Mouse (Mus musculus) mature B cell (primary cell): ENCODE data around the gene 1700007K13Rik.
"Not testable (repeated sequence)": the region's sequence is repeated elsewhere in the genome, so short reads cannot be mapped to it uniquely, and the experiment has no call there.

Experiments used
- in situ Hi-C: fragments of 300-500 bp; cut with MboI; formaldehyde crosslinking; loops from 2 replicates; pipeline ENCODE4 v1.14.3; 2019

1700007K13Rik gene

DNA sequence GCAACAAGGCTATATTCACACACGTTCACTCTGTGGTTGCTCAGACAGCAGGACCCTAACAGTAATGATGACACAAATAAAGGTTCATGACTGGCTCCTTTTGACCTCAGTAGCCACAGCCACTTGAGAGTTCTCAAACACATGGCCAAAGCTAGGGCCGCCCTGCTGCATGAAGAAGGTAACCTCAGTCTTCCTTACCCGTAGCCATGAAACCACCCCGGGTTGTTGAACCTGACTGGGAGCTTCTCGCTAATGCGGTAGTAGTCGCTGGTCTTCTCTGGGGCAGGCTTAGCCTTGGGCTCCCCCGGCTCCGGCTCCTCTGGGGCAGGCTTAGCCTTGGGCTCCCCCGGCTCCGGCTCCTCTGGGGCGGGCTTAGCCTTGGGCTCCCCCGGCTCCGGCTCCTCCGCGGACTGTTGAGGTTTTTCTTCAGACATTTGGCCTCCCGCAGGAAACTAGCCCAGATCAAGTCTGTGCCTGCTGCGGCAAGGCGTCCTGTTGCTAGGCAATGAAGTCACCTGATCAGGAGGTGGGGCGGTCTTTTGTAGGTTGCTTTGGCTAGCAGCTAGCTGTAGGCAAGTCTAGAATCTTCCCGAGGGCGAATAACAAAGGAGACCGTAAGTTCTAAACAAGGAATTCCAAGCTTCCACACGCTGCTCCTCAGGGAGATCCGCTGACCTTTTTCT, at the start of gene 1700007K13Rik:
Gene 1700007K13Rik, minus strand, starts transcription at position 497 of the 683 bp plus-strand sequence.
- in situ Hi-C loops = no loop called here

DNA sequence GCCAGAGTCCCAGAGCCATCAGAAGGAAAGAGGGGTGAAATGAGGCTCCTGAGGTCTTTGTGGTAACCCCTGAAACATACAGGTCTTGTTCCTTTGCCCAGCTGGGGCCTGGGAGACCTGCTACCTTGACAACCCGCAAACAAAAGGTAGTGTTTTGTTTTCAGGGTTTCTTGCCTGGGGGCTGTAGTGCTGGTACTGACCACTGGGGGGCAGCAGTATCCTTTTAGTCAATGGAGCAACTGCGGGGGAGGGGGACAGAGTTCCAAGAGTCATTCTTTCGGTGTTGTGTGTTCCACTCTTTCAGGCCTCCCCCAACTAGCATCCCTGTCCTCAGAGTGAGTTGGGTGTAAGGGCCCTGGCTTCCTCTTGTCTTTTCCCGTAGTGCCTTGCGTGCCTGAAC, 48.4 kb upstream of the 1700007K13Rik start:
- in situ Hi-C loops = no loop called here

DNA sequence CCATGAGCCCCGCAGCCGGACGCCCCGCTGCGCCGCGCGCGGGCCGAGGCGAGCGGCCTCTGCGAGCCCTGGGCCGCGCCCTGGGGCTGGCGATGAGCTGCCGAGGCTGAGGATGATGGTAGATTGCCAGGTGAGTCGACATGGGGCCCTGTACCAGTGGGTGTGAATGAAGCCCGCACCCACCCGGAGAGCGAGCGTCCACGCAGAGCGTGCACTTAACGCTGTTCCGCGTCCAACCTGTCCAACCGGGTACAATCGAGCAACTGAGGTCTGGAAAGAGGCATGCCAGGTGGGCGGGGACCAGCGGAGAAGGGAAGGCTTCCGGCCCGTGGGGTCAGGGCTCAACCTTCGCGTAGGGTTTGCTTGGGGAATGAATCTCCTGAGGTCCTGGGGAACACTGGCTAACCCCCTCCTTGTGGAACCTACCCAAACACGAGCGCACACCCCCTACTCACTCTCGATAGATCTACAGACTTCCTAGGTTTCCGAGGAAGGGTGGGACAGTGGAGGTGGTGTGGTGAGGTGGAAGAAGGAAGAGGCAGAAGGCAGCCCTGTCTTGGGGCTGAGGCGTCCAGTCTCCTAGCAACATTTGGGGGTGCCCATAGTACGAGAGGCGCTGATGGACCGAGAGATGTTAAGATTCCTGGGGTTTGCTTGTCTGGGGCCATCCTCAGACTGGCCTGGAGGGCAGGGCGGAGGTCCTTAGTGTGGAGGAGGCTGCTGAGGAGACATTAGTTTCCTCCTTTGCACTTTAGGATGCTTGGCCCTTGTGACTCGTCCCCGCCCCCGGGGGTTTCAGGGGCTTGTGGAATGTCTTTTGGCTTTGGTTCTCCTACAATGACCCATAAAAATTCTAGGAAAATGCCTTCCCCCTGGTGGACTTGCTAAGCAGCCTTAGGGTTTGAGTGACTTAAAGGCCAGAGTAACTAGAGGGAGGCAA, 47.6 kb upstream of the 1700007K13Rik start:
- in situ Hi-C loops = no loop called here

DNA sequence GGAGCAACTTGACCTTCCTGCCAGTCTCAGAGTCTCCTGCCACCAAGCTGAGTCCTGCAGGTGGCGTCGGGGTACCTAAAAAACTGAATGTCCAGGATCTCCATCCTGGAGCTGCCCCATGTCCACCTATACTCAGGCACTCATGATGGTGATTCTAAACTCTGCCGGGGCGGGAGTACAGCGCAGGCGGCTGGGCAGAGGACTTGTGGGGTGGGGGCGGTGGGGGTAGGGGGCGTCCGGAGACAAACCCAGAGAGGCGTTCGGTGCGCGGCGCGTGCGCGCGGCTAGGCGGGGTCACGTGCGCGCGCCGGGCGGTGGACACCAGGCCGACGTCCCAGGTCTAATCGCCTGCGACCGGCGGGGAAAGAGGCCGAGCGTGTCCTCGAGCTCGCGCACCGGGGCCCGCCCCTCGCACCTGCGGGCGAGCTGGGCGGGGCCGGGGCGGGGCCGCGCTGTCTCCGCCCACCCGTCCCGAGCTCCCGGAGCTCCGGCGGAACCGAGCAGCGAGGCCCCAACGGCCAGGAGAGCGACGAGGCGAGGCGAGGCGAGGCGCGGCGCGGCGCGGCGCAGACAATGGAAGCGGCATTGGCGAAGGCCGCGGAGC, 46.8 kb upstream of the 1700007K13Rik start, which contains the start of gene Ralgds:
Gene Ralgds, plus strand, starts transcription at position 328 of the 604 bp plus-strand sequence.
- in situ Hi-C loops = no loop called here

DNA sequence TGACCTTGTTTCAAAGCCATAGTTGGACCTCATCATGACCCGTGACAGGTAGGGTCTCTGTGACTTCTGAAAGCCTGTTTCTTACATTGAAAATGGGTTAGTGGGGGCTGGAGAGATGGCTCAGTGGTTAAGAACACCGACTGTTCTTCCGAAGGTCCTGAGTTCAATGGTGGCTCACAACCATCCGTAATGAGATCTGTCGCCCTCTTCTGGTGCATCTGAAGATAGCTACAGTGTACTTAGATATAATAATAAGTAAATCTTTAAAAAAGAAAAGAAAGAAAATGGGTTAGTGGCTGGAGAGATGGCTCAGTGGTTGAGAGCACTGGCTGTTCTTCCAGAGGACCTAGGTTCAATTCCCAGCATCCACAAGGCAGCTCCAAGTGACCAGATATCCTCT, 45.5 kb upstream of the 1700007K13Rik start:
- in situ Hi-C loops = not testable (repeated sequence)

DNA sequence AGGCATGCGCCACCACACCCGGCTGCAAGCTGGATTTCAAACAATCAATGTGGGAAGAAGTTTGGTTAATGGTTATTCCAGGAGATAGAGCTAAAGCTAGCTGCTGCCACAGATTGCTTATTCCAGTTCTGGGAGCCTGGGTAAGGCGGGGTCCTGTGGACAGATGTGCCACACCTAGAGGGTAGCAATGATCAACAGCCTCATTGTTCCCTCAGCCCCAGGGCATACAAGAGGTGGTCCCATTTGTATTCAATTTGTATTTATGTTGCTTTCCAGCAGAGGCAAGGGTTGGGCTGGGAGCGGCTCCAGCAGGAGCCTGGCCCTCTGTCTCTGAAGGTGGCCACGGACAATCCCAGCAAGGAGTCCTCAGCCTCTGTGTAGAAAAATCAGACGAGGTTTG, 40.2 kb upstream of the 1700007K13Rik start:
- in situ Hi-C loops = no loop called here

DNA sequence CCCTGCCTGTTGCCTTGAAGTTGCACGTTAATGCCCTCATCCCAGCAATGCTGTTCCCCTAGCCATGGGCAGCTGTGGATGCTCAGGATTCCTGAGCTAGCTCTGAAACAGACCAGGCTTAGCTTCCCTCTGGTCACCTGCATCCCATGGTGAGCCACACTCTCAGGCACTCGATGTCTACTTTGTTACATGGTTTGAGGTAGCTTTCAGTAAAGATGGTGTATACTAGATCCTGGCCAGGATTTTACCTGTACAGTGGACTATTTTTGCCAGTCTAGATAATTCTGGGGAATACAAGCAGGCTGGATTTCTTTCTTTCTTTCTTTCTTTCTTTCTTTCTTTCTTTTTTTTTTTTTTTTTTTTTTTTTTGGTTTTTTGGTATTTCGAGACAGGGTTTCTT, 39.7 kb upstream of the 1700007K13Rik start, which contains the start of gene Gm10134:
Gene Gm10134, plus strand, starts transcription at position 301 of the 400 bp plus-strand sequence.
- in situ Hi-C loops = no loop called here

DNA sequence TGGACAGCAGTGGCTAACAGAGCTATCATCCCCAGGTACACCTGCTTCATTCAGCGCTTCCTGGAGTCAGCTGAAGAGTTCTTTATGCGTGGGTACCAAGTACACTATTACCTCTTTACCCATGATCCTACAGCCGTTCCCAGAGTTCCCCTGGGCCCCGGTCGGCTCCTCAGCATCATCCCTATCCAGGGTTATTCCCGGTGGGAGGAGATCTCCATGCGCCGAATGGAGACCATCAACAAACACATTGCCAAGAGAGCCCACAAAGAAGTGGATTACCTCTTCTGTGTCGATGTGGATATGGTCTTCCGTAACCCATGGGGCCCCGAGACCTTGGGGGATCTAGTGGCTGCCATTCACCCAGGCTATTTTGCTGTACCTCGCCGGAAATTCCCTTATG, 38.5 kb upstream of the 1700007K13Rik start:
- in situ Hi-C loops = no loop called here

DNA sequence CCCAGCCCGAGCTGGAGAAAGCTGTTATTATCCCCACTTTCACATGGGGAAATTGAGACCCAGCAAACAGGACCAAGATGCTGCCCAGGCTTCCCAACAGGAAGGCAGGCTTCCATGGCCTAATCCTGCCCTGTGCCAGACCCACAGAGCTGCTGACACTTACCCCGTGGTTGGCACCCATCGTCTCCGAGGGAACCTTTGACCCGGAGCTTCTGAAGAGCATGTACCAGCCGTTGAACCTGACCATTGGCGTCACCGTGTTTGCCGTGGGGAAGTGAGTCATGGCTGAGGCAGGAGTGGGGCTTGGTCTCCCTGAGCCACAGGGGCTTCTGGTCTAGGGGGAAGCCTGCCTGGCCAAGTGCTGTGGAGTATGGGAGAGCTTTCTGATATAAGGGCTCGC, 36.9 kb upstream of the 1700007K13Rik start:
- in situ Hi-C loops = no loop called here

DNA sequence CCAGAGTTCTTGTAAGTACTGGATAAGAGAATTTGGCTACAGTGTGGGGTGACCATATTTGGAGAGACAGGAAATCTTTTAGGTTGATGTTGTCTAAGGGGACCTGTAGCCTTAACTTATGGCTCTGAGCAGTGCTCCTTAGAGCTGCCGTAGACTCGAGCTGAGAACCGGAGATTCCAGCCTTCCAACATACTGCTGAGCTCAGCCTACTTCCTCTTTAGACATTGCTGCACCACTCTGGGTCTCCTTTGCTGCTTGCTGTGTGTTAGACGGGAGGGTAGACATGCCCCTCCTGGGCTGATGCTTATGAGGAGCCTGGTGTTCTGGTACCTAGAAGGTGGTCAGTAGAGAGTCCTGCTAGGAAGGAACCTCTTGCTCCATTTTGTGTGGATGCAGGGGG, 32.3 kb upstream of the 1700007K13Rik start:
- in situ Hi-C loops = no loop called here

DNA sequence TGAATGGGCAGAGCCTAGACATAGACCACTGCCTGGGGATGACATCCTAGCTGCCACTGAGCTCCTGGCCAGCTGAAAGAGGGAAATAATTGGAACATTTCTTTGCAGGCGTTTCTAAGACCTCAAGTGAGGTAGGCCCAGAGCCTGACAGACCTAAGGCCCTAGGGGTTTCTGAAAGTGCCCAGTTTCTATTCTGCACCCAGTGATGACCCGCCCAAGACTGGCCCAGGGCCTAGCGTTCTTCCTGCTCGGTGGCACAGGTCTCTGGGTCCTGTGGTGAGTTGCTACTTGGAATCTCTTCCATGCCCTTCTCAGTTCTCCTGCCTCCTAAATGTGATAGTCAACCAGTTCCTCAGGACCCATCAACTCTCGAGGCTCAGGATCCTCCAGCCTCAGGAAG, 31.4 kb upstream of the 1700007K13Rik start:
- in situ Hi-C loops = no loop called here

DNA sequence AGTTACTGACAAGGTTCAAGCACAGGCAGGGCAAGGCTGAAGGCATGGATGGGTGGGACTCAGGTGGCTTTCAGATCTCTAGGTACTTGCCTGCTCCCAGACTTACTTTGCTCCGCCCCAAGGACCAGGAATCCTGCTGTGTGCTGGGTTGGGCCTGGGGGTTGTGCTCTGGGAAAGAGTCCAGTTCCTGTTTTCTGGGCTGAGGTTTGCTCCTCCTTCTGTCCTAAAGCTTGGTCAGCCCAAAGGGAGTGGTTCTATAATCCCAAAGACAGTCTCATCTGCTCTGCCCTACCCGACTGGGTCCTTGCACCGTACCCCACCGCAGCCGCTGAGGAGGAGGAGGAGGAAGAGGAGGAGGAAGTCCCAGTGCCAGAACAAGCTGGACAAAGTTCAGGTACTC, 30.5 kb upstream of the 1700007K13Rik start, which contains the start of gene Gbgt1:
Gene Gbgt1, plus strand, starts transcription at position 221 of the 400 bp plus-strand sequence.
- in situ Hi-C loops = no loop called here

DNA sequence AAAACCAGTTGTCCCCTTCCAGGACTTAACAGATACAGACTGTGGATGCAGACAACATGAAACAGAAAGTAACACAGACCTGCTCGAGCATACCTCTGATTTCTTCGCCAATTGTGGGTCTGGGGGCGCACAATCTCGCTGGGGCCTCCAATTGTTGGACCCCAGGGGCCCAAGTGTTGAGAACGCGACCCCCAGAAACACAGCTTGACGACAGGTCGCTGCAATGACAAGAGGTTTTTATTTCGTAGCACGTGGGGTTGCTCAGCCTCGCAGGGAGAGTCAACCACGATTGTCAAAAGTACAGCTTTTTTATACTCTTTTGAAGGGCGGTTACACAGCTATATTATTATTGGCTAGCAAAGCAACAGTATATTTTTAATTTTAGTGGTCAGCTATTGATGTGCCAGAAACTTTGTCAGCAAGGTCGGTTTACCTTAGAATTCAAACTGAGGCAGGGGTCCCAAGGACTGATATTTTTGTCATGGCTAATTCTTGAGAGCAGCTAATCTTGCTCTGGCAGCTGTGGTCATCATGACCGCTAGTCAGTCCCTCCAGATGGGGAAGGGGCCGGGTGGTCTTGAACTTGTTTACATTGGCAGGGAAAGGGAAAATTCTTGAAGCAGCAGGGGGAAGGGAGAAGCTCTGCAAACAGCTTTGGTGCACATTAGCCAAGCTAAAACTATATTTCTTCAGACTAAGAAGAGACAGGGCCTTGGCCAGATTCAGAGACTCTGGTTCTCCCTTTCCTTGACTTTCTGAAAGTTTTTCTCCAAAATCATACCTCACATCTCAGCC, 29.9 kb upstream of the 1700007K13Rik start:
- in situ Hi-C loops = no loop called here

DNA sequence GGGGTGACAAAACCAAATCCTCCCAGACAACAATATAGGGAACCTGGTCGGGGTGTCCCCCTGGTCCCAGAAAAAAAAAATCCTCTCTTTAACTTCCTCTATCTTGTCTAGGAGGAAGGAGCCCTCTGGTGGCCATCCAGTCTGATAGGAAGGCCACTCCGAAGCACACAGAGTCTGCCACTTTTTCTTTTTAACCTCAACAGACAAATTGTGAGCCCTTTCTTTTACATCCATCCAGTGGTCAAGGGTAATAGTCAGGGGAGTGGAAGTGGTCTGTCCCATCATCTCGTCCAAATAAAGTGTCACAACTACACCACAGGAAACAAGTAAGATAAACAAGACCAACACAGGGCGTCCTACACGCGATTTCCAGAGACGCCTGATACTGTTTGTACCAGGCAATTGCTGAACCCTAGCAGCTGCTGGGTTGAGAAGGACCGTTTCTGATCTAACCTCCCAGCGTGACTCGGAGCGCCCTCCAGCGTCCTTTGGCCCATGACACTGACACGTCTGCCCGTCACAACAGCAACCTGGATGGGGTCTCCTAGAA, 29.1 kb upstream of the 1700007K13Rik start:
- in situ Hi-C loops = no loop called here

DNA sequence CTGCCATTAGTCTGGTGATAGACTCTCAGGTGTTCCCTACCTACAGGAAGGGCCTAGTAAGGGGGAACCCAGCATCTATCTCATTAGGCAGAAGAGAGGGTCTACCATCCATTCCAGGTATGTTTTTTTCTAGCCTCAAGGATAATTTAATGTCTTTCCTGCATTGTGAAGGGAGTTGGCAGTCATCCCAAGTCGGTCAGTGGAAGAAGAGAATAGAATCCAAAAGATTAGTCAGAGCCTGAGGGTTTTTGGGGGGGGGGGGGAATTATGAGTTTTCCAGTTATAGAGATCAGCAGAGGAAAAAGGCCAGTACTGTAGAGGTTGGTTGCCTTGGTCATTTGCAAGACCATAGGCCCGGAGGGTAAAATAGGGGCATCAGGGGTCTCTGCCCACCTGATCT, 28.4 kb upstream of the 1700007K13Rik start:
- in situ Hi-C loops = no loop called here

DNA sequence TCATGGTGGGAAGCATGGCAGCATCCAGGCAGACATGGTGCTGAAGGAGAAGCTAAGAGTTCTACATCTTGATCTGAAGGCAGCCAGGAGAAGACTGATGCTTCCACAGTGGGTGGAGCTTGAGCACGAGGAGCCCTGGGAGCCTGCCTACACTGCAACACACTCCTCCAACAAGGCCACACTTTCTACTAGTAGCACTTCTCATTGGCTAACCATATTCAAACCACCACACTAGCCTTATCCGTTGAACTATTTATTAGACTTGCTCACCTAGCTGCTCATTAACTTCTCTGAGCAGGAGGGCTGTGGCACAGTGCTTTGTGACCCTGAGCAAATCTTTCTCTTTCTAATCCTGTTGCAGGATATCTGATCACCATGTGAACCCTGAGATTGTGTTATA, 17.7 kb upstream of the 1700007K13Rik start:
- in situ Hi-C loops = no loop called here

DNA sequence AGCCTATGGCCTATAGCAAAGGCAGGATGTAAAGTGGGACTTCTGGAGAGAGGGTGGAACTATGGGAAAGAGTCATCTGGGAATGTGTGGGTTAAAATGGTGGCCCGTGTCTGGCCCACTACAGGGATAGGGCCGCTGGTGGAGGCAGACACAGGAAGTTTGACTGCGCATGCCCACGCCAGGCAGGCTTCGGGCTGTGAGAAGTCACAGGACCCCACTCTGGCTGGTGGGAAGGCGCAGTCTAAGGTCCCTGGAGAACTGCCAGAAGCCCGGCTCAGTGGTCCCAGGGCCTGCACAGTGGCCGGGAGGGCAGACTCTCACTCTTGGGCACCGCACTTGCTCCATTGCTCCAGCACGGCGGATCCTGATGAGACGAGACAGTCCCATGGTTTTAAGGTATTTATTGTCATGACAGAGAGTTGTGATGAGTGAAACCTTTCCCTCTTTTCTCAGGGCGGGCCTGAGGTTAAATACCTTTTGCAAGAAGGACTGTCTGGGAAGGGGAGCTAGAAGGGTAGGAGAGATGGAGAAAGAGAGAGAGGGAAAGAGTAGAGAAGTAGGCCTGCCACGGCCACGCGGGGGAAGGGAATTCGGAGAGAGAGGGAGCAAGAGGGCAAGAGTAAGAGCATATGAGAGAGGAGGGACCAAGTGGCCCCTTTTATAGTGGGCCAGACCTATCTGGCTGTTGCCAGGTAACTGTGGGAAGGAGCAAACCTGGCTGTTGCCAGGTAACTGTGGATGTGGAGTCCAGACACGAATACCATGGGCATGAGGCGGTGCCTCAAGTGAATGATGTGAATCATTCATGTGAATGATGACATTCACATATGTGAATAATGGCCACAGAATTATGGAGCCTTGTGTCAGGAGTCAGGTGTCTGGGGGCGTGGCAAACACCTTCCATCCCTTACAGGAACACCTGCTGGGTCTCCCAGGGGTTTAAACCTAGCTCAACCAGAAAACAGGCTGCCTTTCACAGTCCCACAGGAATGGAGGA, 13.4 kb upstream of the 1700007K13Rik start:
- in situ Hi-C loops = no loop called here

DNA sequence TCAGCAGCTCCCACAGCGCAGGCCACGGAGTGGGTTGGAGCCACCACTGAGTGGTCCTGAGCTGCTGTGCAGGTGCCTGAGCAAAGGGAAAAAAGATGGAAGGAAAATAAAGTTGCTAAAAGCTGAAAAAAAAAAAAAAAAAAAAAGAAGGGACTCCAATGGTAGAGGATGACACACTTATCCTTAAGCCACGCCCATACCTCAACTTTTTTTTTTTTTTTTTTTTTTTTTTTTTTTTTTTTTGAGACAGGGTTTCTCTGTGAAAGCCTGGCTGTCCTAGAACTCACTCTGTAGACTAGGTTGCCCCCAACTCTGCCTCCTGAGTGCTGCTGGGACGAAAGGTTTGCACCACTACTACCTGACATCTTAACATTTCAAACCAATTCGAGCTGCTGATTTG, 11.9 kb upstream of the 1700007K13Rik start:
- in situ Hi-C loops = not testable (repeated sequence)

DNA sequence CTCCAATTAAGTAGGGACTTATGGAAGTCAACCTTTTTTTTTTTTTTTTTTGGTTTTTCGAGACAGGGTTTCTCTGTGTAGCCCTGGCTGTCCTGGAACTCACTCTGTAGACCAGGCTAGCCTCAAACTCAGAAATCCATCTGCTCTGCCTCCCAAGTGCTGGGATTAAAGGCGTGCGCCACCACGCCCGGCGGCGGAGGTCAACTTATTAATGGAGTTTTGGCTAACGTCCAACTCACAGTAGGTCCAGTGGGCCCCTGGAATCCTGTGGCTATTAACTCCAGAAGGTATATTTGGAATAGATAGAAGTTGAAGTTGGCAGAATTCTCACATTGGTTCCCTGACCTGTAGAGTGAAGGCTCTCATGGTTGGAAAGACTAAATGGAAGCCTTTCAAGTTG, 5.9 kb upstream of the 1700007K13Rik start:
- in situ Hi-C loops = not testable (repeated sequence)

DNA sequence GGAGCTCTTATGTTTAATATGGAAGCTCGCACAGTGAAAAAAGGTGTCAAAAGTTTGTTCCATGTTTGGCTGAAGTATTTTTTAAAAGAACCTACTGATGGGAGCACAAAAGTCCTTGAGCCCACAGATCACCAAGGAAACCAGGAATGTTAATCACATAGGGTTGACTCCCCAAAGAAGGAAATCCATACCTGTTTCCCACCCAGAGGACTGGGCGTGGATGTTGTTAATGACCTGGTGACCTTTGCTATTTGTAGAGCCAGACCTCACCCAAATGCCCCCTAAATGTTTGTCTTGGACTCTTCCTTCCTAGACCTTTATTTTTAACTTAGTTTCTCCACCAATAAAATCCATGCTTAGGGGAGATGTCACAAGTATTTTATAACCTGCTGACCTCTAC, 4.5 kb upstream of the 1700007K13Rik start:
- in situ Hi-C loops = no loop called here
